Comparison of ENCODE assay signal across 8 mouse cellular contexts in genomic region chr9:61370454-61370888, GRCm38 (mm10). TPM values are rescaled to one million over a fixed set of nuclear protein-coding genes. Genes with fewer than 3 reads are reported as not detected.
DNase-seq lines count a peak whose midpoint lies in the region; ATAC-seq and TF ChIP-seq lines count a peak whose summit lies in the region.

No protein-coding gene starts in this region.

- ATAC-seq in forebrain, postnatal 0 days: peak; percentile 91
- peak; percentile 63 for ATAC-seq in hematopoietic stem cell, adult 5-6 weeks (replicated peaks in 1 of 2; ENCODE audit: insufficient read depth in 1 of 2, low FRiP score in 2 of 2, low TSS enrichment in 1 of 2, low read depth in 1 of 2, poor library complexity in 2 of 2, severe bottlenecking in 2 of 2)
- peak; percentile 81 for ATAC-seq in lung, embryonic 16.5 days (ENCODE audit: low read depth)

- under 1% methylated on average over 25 of the region's 25 CpGs for WGBS in cerebellum, adult 2 months
- WGBS in forebrain, postnatal 0 days: 1% methylated on average over 25 of the region's 25 CpGs
- WGBS in lung, embryonic 16.5 days: under 1% methylated on average over 22 of the region's 25 CpGs

- peak in 1 of 2 experiments; percentile 87; a peak in 3 of 4 replicates for TF ChIP-seq POLR2A in MEL (IDR thresholded peaks at IDR 0.05; ENCODE audit: control insufficient read depth in 1 of 2, insufficient read depth in 1 of 2, low read depth in 1 of 2, low read length in 2 of 2, poor library complexity in 1 of 2)
- TF ChIP-seq POLR2A in cerebellum, adult 2 months (IDR thresholded peaks at IDR 0.05; ENCODE audit: borderline replicate concordance, insufficient read depth, low read length): peak; percentile 75; the same call in 1 of the 2 replicates

- H3K4me1 ChIP-seq in MEL (ENCODE audit: control insufficient read depth in 1 of 2, insufficient read depth in 2 of 2, low read length in 2 of 2): peaks cover 2 to 19% of the 10 kb centered on the region in 2 experiments; a peak in 3 of 4 replicates
- no peaks in the 10 kb centered on the region for H3K4me1 ChIP-seq in cerebellum, adult 2 months (ENCODE audit: control insufficient read depth, insufficient read depth, low read length)
- H3K4me1 ChIP-seq in forebrain, postnatal 0 days (ENCODE audit: insufficient read depth): peaks cover 8% of the 10 kb centered on the region
- peaks cover 44% of the 10 kb centered on the region for H3K4me1 ChIP-seq in lung, embryonic 16.5 days (replicated peaks; ENCODE audit: control insufficient read depth, insufficient read depth, low read length)

- no peak for TF ChIP-seq RAD21 in MEL (IDR thresholded peaks at IDR 0.05; ENCODE audit: low read depth, low read length)

- H3K9ac ChIP-seq in MEL (ENCODE audit: control insufficient read depth, low read depth, low read length, poor library complexity, severe bottlenecking): peak overlapping the region; percentile 95
- peak overlapping the region; percentile 55 for H3K9ac ChIP-seq in forebrain, postnatal 0 days
- H3K9ac ChIP-seq in lung, embryonic 16.5 days (ENCODE audit: low read length): peak overlapping the region; percentile 70

- peak in 1 of 3 experiments; percentile 59; a peak in 2 of 6 replicates for TF ChIP-seq CTCF in MEL (IDR thresholded peaks at IDR 0.05 in 2 of 3, conservative IDR thresholded peaks at IDR 0.05 in 1 of 3; ENCODE audit: control insufficient read depth in 1 of 3, insufficient read depth in 1 of 3, low read depth in 2 of 3, low read length in 3 of 3, poor library complexity in 1 of 3, severe bottlenecking in 1 of 3)
- no peak for TF ChIP-seq CTCF in cerebellum, adult 2 months (IDR thresholded peaks at IDR 0.05; ENCODE audit: borderline replicate concordance, insufficient read depth, low read depth, low read length)
- no peak for TF ChIP-seq CTCF in forebrain, postnatal 0 days (IDR thresholded peaks at IDR 0.05; ENCODE audit: low read depth)

- peak overlapping the region; percentile 96 for H3K27ac ChIP-seq in MEL (ENCODE audit: control insufficient read depth, low read depth, low read length)
- peak overlapping the region; percentile 60 for H3K27ac ChIP-seq in cerebellum, adult 2 months (ENCODE audit: insufficient read depth, low read length)
- peak overlapping the region; percentile 93 for H3K27ac ChIP-seq in forebrain, postnatal 0 days (ENCODE audit: low read depth, low read length)
- H3K27ac ChIP-seq in lung, embryonic 16.5 days (ENCODE audit: low read length): peak overlapping the region; percentile 96

- peak overlapping the region; percentile 99 for H3K4me2 ChIP-seq in forebrain, postnatal 0 days (ENCODE audit: low read depth)
- peak overlapping the region; percentile 90 for H3K4me2 ChIP-seq in lung, embryonic 16.5 days (ENCODE audit: low read depth, low read length)

- peak; percentile 97 for DNase-seq in MEL (ENCODE audit: low read depth, low spot score)
- DNase-seq in cerebellum, adult 2 months: peak; percentile 100
- DNase-seq in forebrain, postnatal 0 days: peak; percentile 100
- peak; percentile 99 for DNase-seq in layer of hippocampus, adult 9-10 months (ENCODE audit: low spot score)
- DNase-seq in ovary, postnatal 14 days (ENCODE audit: low spot score): peak; percentile 99
- DNase-seq in thymus, postnatal 14 days: peak; percentile 99

- peak in 1 of 2 experiments; percentile 69; a peak in 2 of 4 replicates for TF ChIP-seq EP300 in MEL (IDR thresholded peaks at IDR 0.05; ENCODE audit: low read depth in 1 of 2, low read length in 2 of 2)

- H3K9me3 ChIP-seq in MEL (replicated peaks; ENCODE audit: insufficient read depth, low read length): no peaks in the 10 kb centered on the region
- H3K9me3 ChIP-seq in forebrain, postnatal 0 days (ENCODE audit: low read length): no peaks in the 10 kb centered on the region
- no peaks in the 10 kb centered on the region for H3K9me3 ChIP-seq in lung, embryonic 16.5 days (ENCODE audit: control insufficient read depth, low read length)

- peak overlapping the region; percentile 61 to 69 for H3K4me3 ChIP-seq in MEL (ENCODE audit: control insufficient read depth in 1 of 2, insufficient read depth in 1 of 2, low read depth in 2 of 2, low read length in 2 of 2)
- H3K4me3 ChIP-seq in cerebellum, adult 2 months (replicated peaks; ENCODE audit: insufficient read depth, low read depth, low read length): peak overlapping the region; percentile 76
- H3K4me3 ChIP-seq in forebrain, postnatal 0 days (ENCODE audit: low read depth, low read length): peak overlapping the region; percentile 83
- H3K4me3 ChIP-seq in lung, embryonic 16.5 days (ENCODE audit: low read length): peak overlapping the region; percentile 56

- H3K36me3 ChIP-seq in MEL (ENCODE audit: control insufficient read depth in 1 of 2, insufficient read depth in 2 of 2, low read length in 2 of 2): peaks cover 0 to 14% of the 10 kb centered on the region in 2 experiments; a peak in 2 of 4 replicates
- H3K36me3 ChIP-seq in forebrain, postnatal 0 days (ENCODE audit: insufficient read depth): no peaks in the 10 kb centered on the region
- H3K36me3 ChIP-seq in lung, embryonic 16.5 days (ENCODE audit: control insufficient read depth, insufficient read depth, low read length): no peaks in the 10 kb centered on the region

- peaks cover 39% of the 10 kb centered on the region for H3K79me2 ChIP-seq in MEL (ENCODE audit: control insufficient read depth, insufficient read depth, low read length, poor library complexity)

- peaks cover 0 to 2% of the 10 kb centered on the region in 2 experiments; a peak in 2 of 4 replicates for H3K27me3 ChIP-seq in MEL (ENCODE audit: control insufficient read depth in 1 of 2, insufficient read depth in 2 of 2, low read length in 2 of 2)
- H3K27me3 ChIP-seq in cerebellum, adult 2 months (ENCODE audit: control insufficient read depth, insufficient read depth, low read length): no peaks in the 10 kb centered on the region
- H3K27me3 ChIP-seq in forebrain, postnatal 0 days (ENCODE audit: insufficient read depth, low read length): peaks cover 16% of the 10 kb centered on the region
- H3K27me3 ChIP-seq in lung, embryonic 16.5 days (ENCODE audit: control insufficient read depth, insufficient read depth, low read depth, low read length): peaks cover 5% of the 10 kb centered on the region

TF ChIP-seq in MEL, 35 proteins besides CTCF, POLR2A, EP300 and RAD21:
- peak; percentile 78; the same call in 1 of the 2 replicates for TF ChIP-seq POLR2AphosphoS2 (IDR thresholded peaks at IDR 0.05; ENCODE audit: low read length)
- 0 out of 2 replicates have a peak, but pooled peaks have one; percentile 10 for TF ChIP-seq NRF1 (IDR thresholded peaks at IDR 0.05; ENCODE audit: insufficient read depth, low read depth, low read length, poor library complexity, severe bottlenecking)
- TF ChIP-seq JUND (IDR thresholded peaks at IDR 0.05; ENCODE audit: low read depth, low read length): no peak
- TF ChIP-seq TBP (IDR thresholded peaks at IDR 0.05; ENCODE audit: low read depth, low read length): peak; percentile 91
- peak; percentile 72 for TF ChIP-seq SIN3A (IDR thresholded peaks at IDR 0.05; ENCODE audit: low read length)
- TF ChIP-seq ZKSCAN1 (IDR thresholded peaks at IDR 0.05; ENCODE audit: low read depth, low read length): no peak
- TF ChIP-seq USF1 (IDR thresholded peaks at IDR 0.05; ENCODE audit: low read depth, low read length): peak; percentile 77
- peak; percentile 69 for TF ChIP-seq HCFC1 (IDR thresholded peaks at IDR 0.05; ENCODE audit: low read depth, low read length)
- peak; percentile 100 for TF ChIP-seq BHLHE40 (IDR thresholded peaks at IDR 0.05; ENCODE audit: borderline replicate concordance, low read depth, low read length)
- peak; percentile 91; the same call in 1 of the 2 replicates for TF ChIP-seq MAZ (IDR thresholded peaks at IDR 0.05; ENCODE audit: low read depth, low read length)
- no peak for TF ChIP-seq ZC3H11A (IDR thresholded peaks at IDR 0.05; ENCODE audit: low read depth, low read length)
- TF ChIP-seq ELF1 (IDR thresholded peaks at IDR 0.05; ENCODE audit: low read depth, low read length): peak; percentile 64
- peak; percentile 72 for TF ChIP-seq TCF12 (IDR thresholded peaks at IDR 0.05; ENCODE audit: low read depth, low read length)
- 0 out of 2 replicates have a peak, but pooled peaks have one; percentile 27 for TF ChIP-seq UBTF (IDR thresholded peaks at IDR 0.05; ENCODE audit: borderline replicate concordance, insufficient read depth, low read depth, low read length)
- TF ChIP-seq CHD2 (IDR thresholded peaks at IDR 0.05; ENCODE audit: low read length): peak; percentile 79
- TF ChIP-seq MYB (IDR thresholded peaks at IDR 0.05; ENCODE audit: low read depth, low read length): no peak
- peak; percentile 85 for TF ChIP-seq MYC (IDR thresholded peaks at IDR 0.05; ENCODE audit: low read depth, low read length)
- no peak for TF ChIP-seq MAFK (IDR thresholded peaks at IDR 0.05; ENCODE audit: borderline replicate concordance, low read depth, low read length)
- no peak for TF ChIP-seq TAL1 (IDR thresholded peaks at IDR 0.05; ENCODE audit: low read length)
- no peak for TF ChIP-seq GABPA (IDR thresholded peaks at IDR 0.05; ENCODE audit: low read depth, low read length)
- peak; percentile 72 for TF ChIP-seq RCOR1 (IDR thresholded peaks at IDR 0.05; ENCODE audit: low read depth, low read length)
- TF ChIP-seq MAX (IDR thresholded peaks at IDR 0.05; ENCODE audit: low read length): peak; percentile 75
- TF ChIP-seq NELFE (IDR thresholded peaks at IDR 0.05; ENCODE audit: low read depth, low read length): peak; percentile 86
- peak; percentile 87; the same call in 1 of the 2 replicates for TF ChIP-seq ZMIZ1 (IDR thresholded peaks at IDR 0.05; ENCODE audit: low read depth, low read length)
- peak; percentile 76 for TF ChIP-seq ETS1 (IDR thresholded peaks at IDR 0.05; ENCODE audit: low read depth, low read length)

RNA-seq across cellular contexts. Expression of gene Tle3, which starts 1.7 kb away (rescaled TPM):
- 20.3 and 28.4 TPM in 2 replicates for total RNA-seq in MEL (2012; rRNA removed)
- polyA plus RNA-seq in MEL (2012; ENCODE audit: insufficient read depth in 1 of 2, insufficient read length in 2 of 2, low read depth in 1 of 2, low replicate concordance in 2 of 2, missing spikeins in 1 of 2): 10 to 100 TPM in 1 of 2 experiments, not detected in 1; 26.8 TPM
- 50.6 and 62.0 TPM in 2 replicates for polyA plus RNA-seq in cerebellum, adult 2 months (2012; rRNA removed)
- total RNA-seq in forebrain, postnatal 0 days (2014; rRNA removed): 63.3 and 66.3 TPM in 2 replicates
- 16.3 and 21.1 TPM in 2 replicates for polyA plus RNA-seq in forebrain, postnatal 0 days (2015; fragmentation: Nextera tagmentation; extraction: Ambion mirVana)
- 44.5 and 105 TPM in 2 replicates for total RNA-seq in hematopoietic stem cell, adult 5-6 weeks (2017)
- polyA plus RNA-seq in lung, embryonic 16.5 days (2015; fragmentation: Nextera tagmentation; extraction: Ambion mirVana): 23.3 and 23.4 TPM in 2 replicates

Comparison
In these comparisons a context has a peak if more than half of its experiments do, and no peak if none do; other contexts are left out.
1. Peak in every context shown above with its lines: DNase-seq, ATAC-seq, H3K4me3 ChIP-seq and H3K27ac ChIP-seq.